Mouse (Mus musculus): ENCODE measurements around the gene Slit3.

The Slit3 gene

DNA sequence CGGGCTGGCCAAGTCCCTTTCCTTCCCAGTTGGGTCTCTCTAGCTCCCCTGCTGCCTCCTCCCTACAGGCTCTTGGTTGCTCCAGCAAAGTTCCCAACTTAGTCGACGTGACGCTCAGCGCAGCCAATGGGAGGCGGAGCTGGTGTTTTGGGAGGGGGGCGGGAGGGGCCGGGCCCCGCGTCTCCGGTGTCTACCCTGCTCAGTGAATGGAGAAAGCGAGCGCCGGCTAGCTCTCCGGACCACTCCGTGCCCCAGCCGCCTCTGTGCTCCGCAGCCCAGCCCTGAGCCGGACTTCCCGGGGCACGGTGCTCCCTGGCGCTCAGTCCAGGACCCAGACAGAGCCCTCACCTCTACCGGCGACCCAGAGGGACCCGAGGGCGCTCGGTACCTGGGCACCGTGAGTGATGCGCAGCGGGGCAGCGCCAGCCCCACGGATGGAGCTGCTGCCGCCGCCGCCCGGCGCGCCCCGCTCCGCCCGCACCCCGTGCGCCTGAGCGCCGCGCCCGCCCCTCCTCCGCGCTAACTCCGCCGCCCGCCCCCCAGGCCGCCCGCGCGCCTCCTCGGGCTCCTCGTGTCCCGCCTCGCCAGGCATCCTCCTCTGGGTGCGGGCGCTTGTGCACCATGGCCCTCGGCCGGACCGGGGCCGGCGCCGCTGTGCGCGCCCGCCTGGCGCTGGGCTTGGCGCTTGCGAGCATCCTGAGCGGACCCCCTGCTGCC lies at the start of gene Slit3:
Slit3 (plus strand) TSS at position 331 of the 717 bp plus-strand sequence.
- DNase-seq (ENCODE audit: low spot score in 2 of 2), result no peak

- no peak for DNase-seq (ENCODE audit: low spot score in 2 of 2)
Measured at GRCm38 (mm10) chr11:35071451-35071850, 49.6 kb upstream of the Slit3 start.

DNA sequence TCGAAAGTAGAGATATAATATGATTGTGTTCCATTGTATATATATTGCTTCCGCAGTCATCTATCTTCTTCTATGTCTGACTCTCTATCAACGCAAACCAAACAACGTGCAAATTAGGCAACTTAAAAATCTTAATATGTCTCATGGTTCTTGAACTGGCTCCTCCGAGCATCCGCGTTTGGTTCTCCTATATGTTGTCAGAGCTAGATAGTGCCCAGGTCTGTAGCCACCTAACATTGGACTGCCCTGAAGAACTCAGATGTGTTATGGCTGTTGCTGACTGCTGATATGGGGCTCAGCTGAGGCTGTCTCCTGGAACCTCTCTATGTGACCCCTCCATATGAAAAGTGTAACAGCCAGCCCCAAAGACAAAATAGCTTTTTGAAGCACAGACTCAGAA lies 45.6 kb upstream of the Slit3 start:
- DNase-seq (ENCODE audit: low spot score in 2 of 2), result no peak

GRCm38 (mm10) chr11:35080451-35081125 lies 40.4 kb upstream of the Slit3 start:
- DNase-seq (ENCODE audit: low spot score in 2 of 2), result no peak

GRCm38 (mm10) chr11:35082297-35082696 lies 38.7 kb upstream of the Slit3 start:
- no peak for DNase-seq (ENCODE audit: low spot score in 2 of 2)

DNA sequence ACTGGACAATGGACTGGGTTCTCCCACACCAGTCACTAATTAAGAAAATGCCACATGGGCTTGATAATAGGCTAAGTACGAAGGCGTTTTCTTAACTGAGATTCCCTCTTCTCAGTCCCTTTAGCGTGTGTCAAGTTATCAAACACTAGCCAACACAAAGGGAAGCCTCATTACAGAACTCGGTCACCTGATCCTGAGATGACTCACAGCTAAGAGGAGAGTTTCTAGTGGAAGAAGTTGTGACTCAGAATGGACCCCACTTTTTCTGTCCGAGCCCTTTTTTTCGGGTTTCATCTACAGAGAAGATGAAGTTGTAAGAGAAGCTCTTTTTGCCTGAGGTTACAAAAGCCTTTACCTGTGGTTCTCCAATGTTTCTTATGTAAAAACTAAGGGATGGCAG lies 38.0 kb upstream of the Slit3 start:
- DNase-seq (ENCODE audit: low spot score in 2 of 2), result no peak

DNA sequence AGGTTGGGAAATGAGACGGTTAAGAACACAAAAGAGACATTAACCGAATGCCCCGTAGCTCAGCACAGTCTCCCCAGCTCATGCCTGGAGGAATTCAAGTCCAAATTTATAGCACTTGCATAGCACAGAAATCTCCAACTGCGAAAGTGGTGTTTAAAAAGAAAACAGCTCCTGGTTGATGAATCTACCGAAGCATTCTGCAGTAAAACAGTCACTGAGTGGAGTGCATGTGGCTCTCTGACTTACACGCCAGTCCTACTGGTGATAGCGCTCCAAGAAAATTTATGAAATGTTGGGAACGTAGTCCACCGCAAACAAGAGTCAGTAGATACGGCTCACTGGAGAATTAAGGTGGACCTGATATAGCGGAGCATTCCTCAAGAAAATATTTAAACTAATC lies 35.7 kb upstream of the Slit3 start:
- no peak for DNase-seq (ENCODE audit: low spot score in 2 of 2)

DNA sequence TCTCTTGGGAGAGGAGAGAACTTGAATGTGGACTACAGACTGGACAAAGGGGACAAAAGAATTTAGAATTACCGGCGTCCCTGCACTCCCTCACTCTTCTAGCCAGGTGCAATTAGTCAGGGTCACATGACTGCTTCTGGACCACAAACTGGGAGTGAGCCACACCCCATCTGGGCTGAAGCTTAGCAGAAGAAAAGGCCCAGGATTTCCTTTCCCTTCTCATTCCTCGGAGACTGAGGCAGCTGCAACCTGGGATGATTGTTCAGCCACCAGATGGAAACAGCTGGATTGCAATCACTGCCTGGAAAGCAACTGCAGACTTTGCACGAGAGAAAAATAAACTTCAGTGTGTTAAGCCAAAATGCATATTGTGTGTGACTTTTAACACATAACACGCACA lies 35.0 kb upstream of the Slit3 start:
- no peak for DNase-seq (ENCODE audit: low spot score in 2 of 2)

GRCm38 (mm10) chr11:35087454-35087853 lies 33.6 kb upstream of the Slit3 start:
- DNase-seq (ENCODE audit: low spot score in 2 of 2), result no peak

DNA sequence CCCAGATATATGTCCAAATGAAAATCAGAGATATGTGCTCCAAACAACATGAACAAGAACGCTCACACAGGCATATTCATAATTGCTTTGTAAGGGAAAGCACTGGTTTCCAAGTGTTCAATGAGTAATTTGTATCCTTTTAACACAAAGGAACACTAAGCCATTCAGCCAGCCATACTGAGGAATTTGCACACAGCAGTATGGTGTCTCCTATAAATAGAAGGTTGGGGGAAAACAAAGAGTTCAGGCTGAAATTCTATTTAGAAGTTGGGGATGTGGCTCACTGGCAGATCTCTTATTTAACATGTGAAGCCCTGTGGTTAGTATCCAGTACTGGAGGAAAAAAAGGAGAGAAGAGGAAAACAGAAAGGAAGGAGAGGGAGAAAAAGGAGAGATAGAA lies 32.9 kb upstream of the Slit3 start:
- no peak for DNase-seq (ENCODE audit: low spot score in 2 of 2)

DNA sequence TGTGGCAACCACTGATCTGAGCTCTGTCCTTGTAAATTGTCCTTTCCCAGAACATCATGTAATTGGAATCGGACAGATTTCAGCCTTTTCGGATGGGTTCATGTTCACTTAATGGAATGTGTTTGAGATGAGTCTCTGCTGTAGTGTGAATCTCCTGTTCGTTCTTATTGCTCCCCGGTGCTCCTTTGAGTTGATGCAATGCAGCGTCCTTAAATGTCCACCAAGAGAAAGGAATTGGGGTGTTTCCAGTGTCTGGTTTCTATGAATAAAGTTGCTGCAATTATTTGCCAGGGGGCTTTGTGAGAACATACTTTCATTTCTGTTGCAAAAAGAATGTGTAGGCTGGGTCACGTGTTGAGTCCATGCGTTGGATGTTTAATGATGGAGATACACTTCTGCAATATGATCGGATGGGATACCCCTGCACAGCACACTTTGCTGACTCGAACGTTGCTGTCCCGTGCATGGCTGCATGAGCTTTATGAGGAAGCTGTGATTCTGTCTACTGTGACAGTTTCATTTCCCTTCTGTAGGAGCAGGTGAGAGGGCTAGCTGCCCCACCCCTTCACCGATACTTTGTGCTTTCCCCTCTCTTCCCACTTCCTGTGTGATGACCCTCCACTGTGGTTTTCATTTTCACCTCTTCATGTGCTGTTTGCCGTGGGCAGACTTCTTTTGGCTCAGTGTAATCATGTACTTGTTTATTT lies 30.2 kb upstream of the Slit3 start:
- peak in 1 of 2 experiments; percentile 2 for DNase-seq (ENCODE audit: low spot score in 2 of 2)

- no peak for DNase-seq (ENCODE audit: low spot score in 2 of 2)
Measured at GRCm38 (mm10) chr11:35096538-35096937, 24.5 kb upstream of the Slit3 start.

GRCm38 (mm10) chr11:35109781-35110180 lies 11.2 kb upstream of the Slit3 start:
- DNase-seq (ENCODE audit: low spot score in 2 of 2), result no peak

GRCm38 (mm10) chr11:35110784-35111183 lies 10.2 kb upstream of the Slit3 start:
- DNase-seq (ENCODE audit: low spot score in 2 of 2), result no peak

- no peak for DNase-seq (ENCODE audit: low spot score in 2 of 2)
Measured at GRCm38 (mm10) chr11:35113290-35113689, 7.7 kb upstream of the Slit3 start.

- no peak for DNase-seq (ENCODE audit: low spot score in 2 of 2)
Measured at GRCm38 (mm10) chr11:35116436-35116835, 4.6 kb upstream of the Slit3 start.

DNA sequence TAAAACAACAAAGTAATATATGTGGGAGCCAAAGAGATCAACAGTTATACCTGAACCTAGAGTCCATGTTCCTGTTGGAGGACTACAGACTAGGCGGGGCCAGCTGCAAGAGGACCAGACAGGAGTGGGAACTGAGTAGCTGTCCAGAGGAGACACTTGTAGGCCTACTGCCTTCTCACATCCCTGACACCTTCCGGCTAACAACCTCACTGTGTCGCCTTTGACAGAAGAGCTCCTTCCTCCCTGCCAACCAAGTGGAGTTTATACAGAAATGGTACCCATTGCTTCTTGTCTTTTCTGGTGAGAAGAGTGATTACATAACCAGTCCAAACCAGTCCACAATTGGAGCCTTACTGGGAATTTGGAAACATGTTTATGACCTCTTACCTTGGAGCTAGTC lies 3.2 kb upstream of the Slit3 start:
- DNase-seq (ENCODE audit: low spot score in 2 of 2), result no peak

- no peak for DNase-seq (ENCODE audit: low spot score in 2 of 2)
Measured at GRCm38 (mm10) chr11:35118731-35119130, 2.3 kb upstream of the Slit3 start.

GRCm38 (mm10) chr11:35119360-35119759 lies 1.7 kb upstream of the Slit3 start:
- DNase-seq (ENCODE audit: low spot score in 2 of 2), result peak in 1 of 2 experiments; percentile 23

DNA sequence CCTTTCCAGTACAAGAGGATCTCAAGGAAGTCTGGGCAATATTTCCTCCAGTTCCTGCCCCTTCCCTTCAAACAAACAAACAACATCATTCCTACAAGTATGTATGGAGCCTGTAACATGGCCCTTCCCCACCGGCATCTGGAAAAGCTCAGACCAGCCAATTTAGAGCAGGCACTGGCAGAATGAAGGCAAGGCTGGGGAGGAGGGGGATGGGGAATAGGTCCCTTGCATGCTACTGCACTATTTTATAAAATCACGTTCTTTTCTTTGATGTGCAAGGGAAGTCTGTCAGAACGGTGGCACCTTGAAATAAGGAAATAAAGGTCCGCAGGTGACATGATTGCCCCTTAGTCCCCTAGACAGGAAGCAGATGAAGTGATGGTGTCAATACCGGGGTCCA lies 948 bp upstream of the Slit3 start:
- no peak for DNase-seq (ENCODE audit: low spot score in 2 of 2)

DNA sequence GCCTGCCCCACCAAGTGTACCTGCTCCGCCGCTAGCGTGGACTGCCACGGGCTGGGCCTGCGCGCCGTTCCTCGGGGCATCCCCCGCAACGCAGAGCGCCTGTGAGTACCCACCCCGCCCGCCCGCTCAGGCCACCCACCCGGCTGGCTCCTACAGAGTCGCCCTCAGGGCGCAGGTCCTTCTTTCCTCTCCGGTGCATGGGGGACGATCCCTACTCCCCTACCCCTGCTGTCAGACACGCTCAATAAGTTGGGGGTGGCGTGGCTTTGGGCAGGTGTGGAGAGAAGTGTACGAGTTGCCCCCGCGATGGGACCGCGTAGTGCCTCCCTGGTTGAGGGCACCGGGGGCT lies 561 bp downstream of the Slit3 start:
- no peak for DNase-seq (ENCODE audit: low spot score in 2 of 2)

- no peak for DNase-seq (ENCODE audit: low spot score in 2 of 2)
Measured at GRCm38 (mm10) chr11:35122091-35122811, 1.2 kb downstream of the Slit3 start.
